ENCODE assay signal across 10 mouse cellular contexts in the genomic region with DNA sequence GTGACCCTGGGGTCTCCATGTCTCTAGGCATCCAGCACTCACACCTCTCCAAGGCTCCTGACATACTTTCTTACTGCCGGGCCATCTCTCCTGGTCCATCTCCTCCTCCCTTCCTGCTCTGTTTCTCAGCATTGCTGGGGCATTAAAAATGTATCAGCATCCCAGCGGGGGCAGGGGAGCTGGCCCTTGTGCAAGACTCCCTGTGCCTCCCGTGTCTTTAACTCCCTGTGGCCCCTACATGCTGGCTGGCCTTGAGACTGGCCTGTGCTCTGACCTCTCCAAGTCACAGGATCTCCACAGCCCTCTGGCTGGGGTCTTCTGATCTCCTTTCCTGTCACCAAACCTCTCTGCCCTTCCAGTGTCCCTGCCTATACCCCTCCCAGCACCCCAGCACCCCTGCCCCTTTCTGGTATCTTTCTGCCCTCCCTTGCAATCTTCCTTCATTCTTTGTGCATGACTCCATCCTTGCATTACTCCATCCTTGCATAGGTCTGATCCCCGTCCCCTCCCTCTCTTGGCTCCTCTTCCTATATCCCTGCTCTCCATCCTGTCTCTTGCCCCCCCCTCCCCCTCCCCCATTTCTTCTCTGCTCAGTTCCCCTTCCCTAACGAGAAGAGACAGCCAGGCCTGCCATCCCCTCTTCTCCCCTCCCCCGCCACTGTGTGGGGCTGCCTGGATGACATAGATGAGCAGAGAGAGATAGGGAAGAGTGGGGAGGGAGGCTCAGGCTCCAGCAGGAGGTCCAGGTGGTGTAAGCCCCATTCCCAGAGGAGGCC. TPM values are rescaled to one million over a fixed set of nuclear protein-coding genes. Genes with fewer than 3 reads are reported as not detected.
DNase-seq lines count a peak whose midpoint lies in the region; ATAC-seq and TF ChIP-seq lines count a peak whose summit lies in the region.
"Had no signal": no experiment of that assay in that cellular context is flagged by ENCODE, and none has a peak within 500 bp of the region (broad histone marks: within the 10 kb centered on the region; RNA-seq: fewer than 3 reads in every experiment).

No protein-coding gene starts in this region.

- H3K4me2 ChIP-seq in heart, embryonic 14.5 days (ENCODE audit: low read length): peak overlapping the region; percentile 93
- peak overlapping the region; percentile 82 for H3K4me2 ChIP-seq in intestine, embryonic 16.5 days (ENCODE audit: low read depth, low read length)
- H3K4me2 ChIP-seq in neural tube, embryonic 14.5 days (ENCODE audit: low read depth, low read length): peak overlapping the region; percentile 21; the same call in 1 of the 2 replicates

- 35% methylated on average over 6 of the region's 6 CpGs for WGBS in heart, embryonic 14.5 days
- WGBS in intestine, embryonic 16.5 days: 19% methylated on average over 6 of the region's 6 CpGs
- 39% methylated on average over 6 of the region's 6 CpGs for WGBS in neural tube, embryonic 14.5 days

- TF ChIP-seq CTCF in brain, embryonic 14.5 days (IDR thresholded peaks at IDR 0.05; ENCODE audit: borderline replicate concordance, extremely low read depth, insufficient read depth, insufficient read length): no peak

- peaks cover 24% of the 10 kb centered on the region for H3K36me3 ChIP-seq in heart, embryonic 14.5 days (ENCODE audit: control insufficient read depth, insufficient read depth, low read length)
- H3K36me3 ChIP-seq in intestine, embryonic 16.5 days (ENCODE audit: control insufficient read depth, insufficient read depth, low read length): 0 out of 2 replicates have a peak, but pooled peaks cover 5% of the 10 kb centered on the region
- H3K36me3 ChIP-seq in neural tube, embryonic 14.5 days (ENCODE audit: control insufficient read depth, insufficient read depth, low read length): 0 out of 2 replicates have a peak, but pooled peaks cover 8% of the 10 kb centered on the region

- H3K4me3 ChIP-seq in heart, embryonic 14.5 days (ENCODE audit: control insufficient read depth in 1 of 2, insufficient read depth in 1 of 2, low read depth in 1 of 2, low read length in 2 of 2): peak overlapping the region; percentile 6 to 70; a peak in 2 of 4 replicates
- peak overlapping the region; percentile 92 for H3K4me3 ChIP-seq in intestine, embryonic 16.5 days (ENCODE audit: low read length)
- H3K4me3 ChIP-seq in neural tube, embryonic 14.5 days (ENCODE audit: low read depth, low read length): no peak overlapping the region
- H3K4me3 ChIP-seq: heart, adult 2 months had no signal

- no peaks in the 10 kb centered on the region for H3K27me3 ChIP-seq in heart, embryonic 14.5 days (ENCODE audit: control insufficient read depth, insufficient read depth, low read length)
- H3K27me3 ChIP-seq in intestine, embryonic 16.5 days (replicated peaks; ENCODE audit: control insufficient read depth, insufficient read depth, low read length): no peaks in the 10 kb centered on the region
- no peaks in the 10 kb centered on the region for H3K27me3 ChIP-seq in neural tube, embryonic 14.5 days (ENCODE audit: control insufficient read depth, insufficient read depth, low read length)

- H3K9me3 ChIP-seq in heart, embryonic 14.5 days (ENCODE audit: control insufficient read depth, low read length): no peaks in the 10 kb centered on the region
- H3K9me3 ChIP-seq in intestine, embryonic 16.5 days (ENCODE audit: control insufficient read depth, low read length): no peaks in the 10 kb centered on the region
- no peaks in the 10 kb centered on the region for H3K9me3 ChIP-seq in neural tube, embryonic 14.5 days (ENCODE audit: control insufficient read depth, low read length)

- TF ChIP-seq POLR2A in brain, embryonic 14.5 days (IDR thresholded peaks at IDR 0.05; ENCODE audit: borderline replicate concordance, extremely low read depth, insufficient read depth, insufficient read length, poor library complexity, severe bottlenecking): no peak

- peak overlapping the region; percentile 93; the same call in 1 of the 2 replicates for H3K9ac ChIP-seq in heart, embryonic 14.5 days (ENCODE audit: low read length)
- peak overlapping the region; percentile 97 for H3K9ac ChIP-seq in intestine, embryonic 16.5 days (ENCODE audit: low read depth, low read length)
- H3K9ac ChIP-seq in neural tube, embryonic 14.5 days (replicated peaks; ENCODE audit: low read depth, low read length): peak overlapping the region; percentile 25; the same call in 1 of the 2 replicates

- no peak for DNase-seq in heart, adult 8-10 months (ENCODE audit: low spot score)
- peak; percentile 48 for DNase-seq in brain, embryonic 14.5 days (ENCODE audit: low read depth)
- DNase-seq in gastrocnemius, postnatal 25 days: no peak
- DNase-seq in layer of hippocampus, adult 9-10 months (ENCODE audit: low spot score): no peak
- DNase-seq in layer of hippocampus, adult 11-12 months (ENCODE audit: low spot score): no peak

- ATAC-seq in heart, embryonic 14.5 days (ENCODE audit: insufficient number of reproducible peaks, insufficient read depth, low FRiP score, low read depth): no peak
- ATAC-seq in intestine, embryonic 16.5 days: no peak
- no peak for ATAC-seq in neural tube, embryonic 14.5 days (ENCODE audit: low read depth)

- H3K27ac ChIP-seq in heart, embryonic 14.5 days (replicated peaks in 1 of 2; ENCODE audit: control insufficient read depth in 1 of 2, insufficient read depth in 1 of 2, low read depth in 2 of 2, low read length in 2 of 2): peak overlapping the region in 1 of 2 experiments; percentile 89; a peak in 3 of 4 replicates
- H3K27ac ChIP-seq in intestine, embryonic 16.5 days (ENCODE audit: low read length): peak overlapping the region; percentile 95
- H3K27ac ChIP-seq in neural tube, embryonic 14.5 days (ENCODE audit: low read depth, low read length): no peak overlapping the region

- peaks cover 49 to 59% of the 10 kb centered on the region in 2 experiments for H3K4me1 ChIP-seq in heart, embryonic 14.5 days (ENCODE audit: control insufficient read depth in 2 of 2, insufficient read depth in 2 of 2, low read length in 2 of 2)
- H3K4me1 ChIP-seq in intestine, embryonic 16.5 days (ENCODE audit: control insufficient read depth, insufficient read depth, low read length): peaks cover 54% of the 10 kb centered on the region
- H3K4me1 ChIP-seq in neural tube, embryonic 14.5 days (ENCODE audit: control insufficient read depth, insufficient read depth, low read length): peaks cover 23% of the 10 kb centered on the region

RNA-seq across cellular contexts. Expression of gene Nectin2, which starts 3.7 kb away (rescaled TPM):
- 63.4 and 68.4 TPM in 2 replicates for polyA plus RNA-seq in heart, embryonic 14.5 days (2014; fragmentation: Nextera tagmentation; extraction: Ambion mirVana)
- total RNA-seq in heart, adult 8-10 months (2022): 10 to 100 TPM; 24.8 to 37.3 (median 34.9) TPM
- 39.7 and 45.2 TPM in 2 replicates for polyA plus RNA-seq in brain, embryonic 14.5 days (2012; rRNA removed)
- 143 and 149 TPM in 2 replicates for polyA plus RNA-seq in intestine, embryonic 16.5 days (2015; fragmentation: Nextera tagmentation; extraction: Ambion mirVana)
- 44.7 and 47.4 TPM in 2 replicates for polyA plus RNA-seq in neural tube, embryonic 14.5 days (2014; fragmentation: Nextera tagmentation; extraction: Ambion mirVana)
- total RNA-seq in gastrocnemius, postnatal 25 days (2021): 1 to 10 TPM; 2.1 to 3.9 TPM

RNA-seq across cellular contexts. Expression of gene Bcam, which starts 24.2 kb away (rescaled TPM):
- polyA plus RNA-seq in heart, embryonic 14.5 days (2014; fragmentation: Nextera tagmentation; extraction: Ambion mirVana): 293 and 321 TPM in 2 replicates
- 100 to 1,000 TPM; 185 to 199 (median 197) TPM for total RNA-seq in heart, adult 8-10 months (2022)
- 13.8 and 19.5 TPM in 2 replicates for polyA plus RNA-seq in brain, embryonic 14.5 days (2012; rRNA removed)
- polyA plus RNA-seq in intestine, embryonic 16.5 days (2015; fragmentation: Nextera tagmentation; extraction: Ambion mirVana): 58.7 and 62.7 TPM in 2 replicates
- 9.3 and 16.0 TPM in 2 replicates for polyA plus RNA-seq in neural tube, embryonic 14.5 days (2014; fragmentation: Nextera tagmentation; extraction: Ambion mirVana)
- 10 to 100 TPM; 25.3 to 33.9 TPM for total RNA-seq in gastrocnemius, postnatal 25 days (2021)
- total RNA-seq: neutrophil, adult 5-6 weeks had no signal

RNA-seq across cellular contexts. Expression of gene Tomm40, which starts 31.4 kb away (rescaled TPM):
- polyA plus RNA-seq in heart, embryonic 14.5 days (2014; fragmentation: Nextera tagmentation; extraction: Ambion mirVana): 130 and 135 TPM in 2 replicates
- total RNA-seq in heart, adult 8-10 months (2022): 100 to 1,000 TPM in 1 of 4 experiments, 10 to 100 TPM in 3; 94.0 to 101 (median 99.2) TPM
- 111 and 131 TPM in 2 replicates for polyA plus RNA-seq in brain, embryonic 14.5 days (2012; rRNA removed)
- 143 and 157 TPM in 2 replicates for polyA plus RNA-seq in intestine, embryonic 16.5 days (2015; fragmentation: Nextera tagmentation; extraction: Ambion mirVana)
- polyA plus RNA-seq in neural tube, embryonic 14.5 days (2014; fragmentation: Nextera tagmentation; extraction: Ambion mirVana): 121 and 124 TPM in 2 replicates
- 10 to 100 TPM; 45.1 to 45.4 TPM for total RNA-seq in gastrocnemius, postnatal 25 days (2021)

RNA-seq across cellular contexts. Expression of gene Apoe, which starts 47.6 kb away (rescaled TPM):
- 644 and 695 TPM in 2 replicates for polyA plus RNA-seq in heart, embryonic 14.5 days (2014; fragmentation: Nextera tagmentation; extraction: Ambion mirVana)
- 100 to 1,000 TPM; 172 to 309 (median 253) TPM for total RNA-seq in heart, adult 8-10 months (2022)
- polyA plus RNA-seq in brain, embryonic 14.5 days (2012; rRNA removed): 235 and 295 TPM in 2 replicates
- polyA plus RNA-seq in intestine, embryonic 16.5 days (2015; fragmentation: Nextera tagmentation; extraction: Ambion mirVana): 314 and 355 TPM in 2 replicates
- 310 and 558 TPM in 2 replicates for polyA plus RNA-seq in neural tube, embryonic 14.5 days (2014; fragmentation: Nextera tagmentation; extraction: Ambion mirVana)
- total RNA-seq in gastrocnemius, postnatal 25 days (2021): 100 to 1,000 TPM in 1 of 2 experiments, 10 to 100 TPM in 1; 53.5 to 108 TPM

RNA-seq across cellular contexts. Expression of gene Cblc, which starts 50.0 kb away (rescaled TPM):
- 0.53 TPM in 1 of 2 replicates, not detected in the other for polyA plus RNA-seq in heart, embryonic 14.5 days (2014; fragmentation: Nextera tagmentation; extraction: Ambion mirVana)
- total RNA-seq in heart, adult 8-10 months (2022): under 1 TPM in 2 of 4 experiments, not detected in 2; 0.37 to 0.76 TPM
- 0.33 and 0.58 TPM in 2 replicates for polyA plus RNA-seq in brain, embryonic 14.5 days (2012; rRNA removed)
- polyA plus RNA-seq in intestine, embryonic 16.5 days (2015; fragmentation: Nextera tagmentation; extraction: Ambion mirVana): 32.6 and 42.1 TPM in 2 replicates
- 0.54 TPM in 1 of 2 replicates, not detected in the other for polyA plus RNA-seq in neural tube, embryonic 14.5 days (2014; fragmentation: Nextera tagmentation; extraction: Ambion mirVana)
- total RNA-seq in gastrocnemius, postnatal 25 days (2021): not detected

Comparison
In these comparisons a context has a peak if more than half of its experiments do, and no peak if none do; other contexts are left out.
1. H3K4me2 ChIP-seq: peak in every context shown above with its lines; median percentile 93 in heart, embryonic 14.5 days; 82 in intestine, embryonic 16.5 days; 21 in neural tube, embryonic 14.5 days.
2. H3K9ac ChIP-seq: peak in every context shown above with its lines; median percentile 97 in intestine, embryonic 16.5 days; 93 in heart, embryonic 14.5 days; 25 in neural tube, embryonic 14.5 days.